In genomic region chr7:126230357-126231148, GRCm38 (mm10) we compare ENCODE assay signal across 12 mouse cellular contexts. TPM values are rescaled to one million over a fixed set of nuclear protein-coding genes. Genes with fewer than 3 reads are reported as not detected.
DNase-seq lines count a peak whose midpoint lies in the region; ATAC-seq and TF ChIP-seq lines count a peak whose summit lies in the region.
"Had no signal": no experiment of that assay in that cellular context is flagged by ENCODE, and none has a peak within 500 bp of the region (broad histone marks: within the 10 kb centered on the region; RNA-seq: fewer than 3 reads in every experiment).

No protein-coding gene starts in this region.

- WGBS in liver, embryonic 12.5 days (ENCODE audit: insufficient replicate concordance): 28% methylated on average over 8 of the region's 8 CpGs
- WGBS in midbrain, embryonic 15.5 days: 73% methylated on average over 8 of the region's 8 CpGs
- 50% methylated on average over 8 of the region's 8 CpGs for WGBS in stomach, postnatal 0 days

- peaks cover 7% of the 10 kb centered on the region; the same call in 1 of the 2 replicates for H3K4me1 ChIP-seq in liver, embryonic 12.5 days
- no peaks in the 10 kb centered on the region for H3K4me1 ChIP-seq in midbrain, embryonic 15.5 days
- H3K4me1 ChIP-seq in stomach, postnatal 0 days (replicated peaks; ENCODE audit: control insufficient read depth, insufficient read depth): no peaks in the 10 kb centered on the region
- H3K4me1 ChIP-seq: forebrain, embryonic 13.5 days; heart, embryonic 10.5 days; limb, embryonic 12.5 days; midbrain, embryonic 13.5 days had no signal

- TF ChIP-seq CTCF in stomach, postnatal 0 days (IDR thresholded peaks at IDR 0.05; ENCODE audit: low read depth): no peak

- no peaks in the 10 kb centered on the region for H3K9me3 ChIP-seq in liver, embryonic 12.5 days (replicated peaks)
- H3K9me3 ChIP-seq in midbrain, embryonic 15.5 days: no peaks in the 10 kb centered on the region
- H3K9me3 ChIP-seq in stomach, postnatal 0 days (ENCODE audit: control insufficient read depth, low read length): no peaks in the 10 kb centered on the region
- H3K9me3 ChIP-seq: forebrain, embryonic 13.5 days; heart, embryonic 10.5 days; limb, embryonic 12.5 days; midbrain, embryonic 13.5 days had no signal

- no peak overlapping the region for H3K27ac ChIP-seq in liver, embryonic 12.5 days
- no peak overlapping the region for H3K27ac ChIP-seq in midbrain, embryonic 15.5 days
- no peak overlapping the region for H3K27ac ChIP-seq in stomach, postnatal 0 days (replicated peaks)
- H3K27ac ChIP-seq: forebrain, embryonic 13.5 days; heart, embryonic 10.5 days; layer of hippocampus, adult 2 months; limb, embryonic 12.5 days; midbrain, embryonic 13.5 days had no signal

- H3K36me3 ChIP-seq in liver, embryonic 12.5 days: no peaks in the 10 kb centered on the region
- H3K36me3 ChIP-seq in midbrain, embryonic 15.5 days (replicated peaks): no peaks in the 10 kb centered on the region
- H3K36me3 ChIP-seq in stomach, postnatal 0 days (ENCODE audit: control insufficient read depth, insufficient read depth, low read length): no peaks in the 10 kb centered on the region
- H3K36me3 ChIP-seq: heart, embryonic 10.5 days; limb, embryonic 12.5 days; midbrain, embryonic 13.5 days had no signal

- no peak for TF ChIP-seq EP300 in stomach, postnatal 0 days (optimal IDR thresholded peaks at IDR 0.05)

- H3K4me3 ChIP-seq in liver, embryonic 12.5 days: no peak overlapping the region
- no peak overlapping the region for H3K4me3 ChIP-seq in midbrain, embryonic 15.5 days
- H3K4me3 ChIP-seq in stomach, postnatal 0 days (ENCODE audit: low read depth, low read length): no peak overlapping the region
- H3K4me3 ChIP-seq: forebrain, embryonic 13.5 days; heart, embryonic 10.5 days; layer of hippocampus, adult 2 months; limb, embryonic 12.5 days; midbrain, embryonic 13.5 days had no signal

- no peak overlapping the region for H3K9ac ChIP-seq in liver, embryonic 12.5 days
- H3K9ac ChIP-seq in midbrain, embryonic 15.5 days: no peak overlapping the region
- no peak overlapping the region for H3K9ac ChIP-seq in stomach, postnatal 0 days (ENCODE audit: low read length)
- H3K9ac ChIP-seq: forebrain, embryonic 13.5 days; limb, embryonic 12.5 days; midbrain, embryonic 13.5 days had no signal

- H3K4me2 ChIP-seq in liver, embryonic 12.5 days: no peak overlapping the region
- no peak overlapping the region for H3K4me2 ChIP-seq in midbrain, embryonic 15.5 days
- no peak overlapping the region for H3K4me2 ChIP-seq in stomach, postnatal 0 days (replicated peaks; ENCODE audit: low read depth)
- H3K4me2 ChIP-seq: forebrain, embryonic 13.5 days; limb, embryonic 12.5 days; midbrain, embryonic 13.5 days had no signal

- peaks cover under 1% of the 10 kb centered on the region; the same call in 1 of the 2 replicates for H3K27me3 ChIP-seq in liver, embryonic 12.5 days (replicated peaks)
- no peaks in the 10 kb centered on the region for H3K27me3 ChIP-seq in midbrain, embryonic 15.5 days (replicated peaks)
- H3K27me3 ChIP-seq in stomach, postnatal 0 days (ENCODE audit: control insufficient read depth, insufficient read depth, low read length): no peaks in the 10 kb centered on the region
- H3K27me3 ChIP-seq: forebrain, embryonic 13.5 days; limb, embryonic 12.5 days; midbrain, embryonic 13.5 days had no signal

- ATAC-seq in CD4-positive, CD25-positive, alpha-beta regulatory T cell, adult 4 months: peak; percentile 37
- ATAC-seq in liver, embryonic 12.5 days: peak; percentile 30
- ATAC-seq in midbrain, embryonic 15.5 days (replicated peaks): no peak
- ATAC-seq in stomach, postnatal 0 days (ENCODE audit: low FRiP score, low TSS enrichment): no peak; the same call in 1 of the 2 replicates
- ATAC-seq: forebrain, embryonic 13.5 days; midbrain, embryonic 13.5 days had no signal

- DNase-seq in A20 (ENCODE audit: low read depth, low spot score): peak; percentile 23
- peak; percentile 71 to 75 for DNase-seq in spleen, postnatal 36 days (ENCODE audit: low spot score in 2 of 2)
- no peak for DNase-seq in testis, postnatal 14 days (ENCODE audit: low spot score)
- no peak for DNase-seq in stomach, postnatal 0 days (ENCODE audit: low spot score)

RNA-seq across cellular contexts. Expression of gene Xpo6, which starts 30.3 kb away (rescaled TPM):
- 100 to 1,000 TPM; 117 to 126 TPM for polyA plus RNA-seq in CD4-positive, CD25-positive, alpha-beta regulatory T cell, adult 4 months (2017; shearing (Covaris generic))
- 38.0 and 39.8 TPM in 2 replicates for polyA plus RNA-seq in liver, embryonic 12.5 days (2016; fragmentation: Nextera tagmentation; extraction: Ambion mirVana)
- polyA plus RNA-seq in midbrain, embryonic 15.5 days (2015; fragmentation: Nextera tagmentation; extraction: Ambion mirVana): 55.7 and 55.9 TPM in 2 replicates
- 19.3 and 19.7 TPM in 2 replicates for polyA plus RNA-seq in stomach, postnatal 0 days (2015; fragmentation: Nextera tagmentation; extraction: Ambion mirVana)

RNA-seq across cellular contexts. Expression of gene Sbk1, which starts 41.9 kb away (rescaled TPM):
- polyA plus RNA-seq in CD4-positive, CD25-positive, alpha-beta regulatory T cell, adult 4 months (2017; shearing (Covaris generic)): 1 to 10 TPM; 2.7 to 5.0 TPM
- 4.2 and 5.0 TPM in 2 replicates for polyA plus RNA-seq in liver, embryonic 12.5 days (2016; fragmentation: Nextera tagmentation; extraction: Ambion mirVana)
- 333 and 359 TPM in 2 replicates for polyA plus RNA-seq in midbrain, embryonic 15.5 days (2015; fragmentation: Nextera tagmentation; extraction: Ambion mirVana)
- polyA plus RNA-seq in stomach, postnatal 0 days (2015; fragmentation: Nextera tagmentation; extraction: Ambion mirVana): 4.0 and 5.3 TPM in 2 replicates

Comparison
In these comparisons a context has a peak if more than half of its experiments do, and no peak if none do; other contexts are left out.
1. DNase-seq: peak in A20 (single experiment) and spleen, postnatal 36 days (2 of 2); none in testis, postnatal 14 days (single experiment) and stomach, postnatal 0 days (single experiment).
2. ATAC-seq: peak in CD4-positive, CD25-positive, alpha-beta regulatory T cell, adult 4 months (single experiment) and liver, embryonic 12.5 days (single experiment); none in midbrain, embryonic 15.5 days (single experiment) and stomach, postnatal 0 days (single experiment).
3. RNA of gene Sbk1, which starts 41.9 kb away (polyA plus RNA-seq): 333 to 359 TPM in midbrain, embryonic 15.5 days; 2.7 to 5.0 TPM in CD4-positive, CD25-positive, alpha-beta regulatory T cell, adult 4 months, 4.2 to 5.0 TPM in liver, embryonic 12.5 days and 4.0 to 5.3 TPM in stomach, postnatal 0 days; every median in the first group is over 10 times any median in the second.